Mouse (Mus musculus) midbrain, embryonic 13.5 days (tissue): ENCODE measurements around the gene Gpr62. TPM values are rescaled to one million over a fixed set of nuclear protein-coding genes. Genes with fewer than 3 reads are reported as not detected.

Experiments used
- polyA plus RNA-seq: library from polyadenylated mRNA; unstranded; fragments of >200 nt; fragmentation: Nextera tagmentation; extraction: Ambion mirVana; gene quantifications from 2 replicates; pipeline ENCODE4 v1.2.1, GENCODE M21; 2015

Gene Gpr62
- polyA plus RNA-seq, 1 experiment from 2014 or later: 0.63 TPM

Other genes with a start within 250 kb of the Gpr62 start
- gene Tlr9, start 243.3 kb downstream of the Gpr62 start, polyA plus RNA-seq: not detected in 2 replicates
- gene Alas1, start 217.3 kb downstream of the Gpr62 start, polyA plus RNA-seq: 91.5 and 93.6 TPM in 2 replicates
- 10.6 and 13.5 TPM in 2 replicates for gene Poc1a, start 184.9 kb downstream of the Gpr62 start, polyA plus RNA-seq
- gene Dusp7, start 97.3 kb downstream of the Gpr62 start, polyA plus RNA-seq: 9.0 and 9.4 TPM in 2 replicates
- gene Rpl29, start 36.5 kb downstream of the Gpr62 start, polyA plus RNA-seq: 676 and 681 TPM in 2 replicates
- gene Acy1, start 27.6 kb downstream of the Gpr62 start, polyA plus RNA-seq: 23.6 and 24.4 TPM in 2 replicates
- gene Abhd14b, start 18.5 kb downstream of the Gpr62 start, polyA plus RNA-seq: 5.8 and 6.0 TPM in 2 replicates
- 40.2 and 43.0 TPM in 2 replicates for gene Abhd14a, start 18.3 kb downstream of the Gpr62 start, polyA plus RNA-seq
- gene Pcbp4, start 12.6 kb downstream of the Gpr62 start, polyA plus RNA-seq: 280 and 309 TPM in 2 replicates
- gene Rrp9, start 10.0 kb upstream of the Gpr62 start, polyA plus RNA-seq: 46.2 and 47.8 TPM in 2 replicates
- 0.34 and 0.81 TPM in 2 replicates for gene Parp3, start 11.0 kb upstream of the Gpr62 start, polyA plus RNA-seq
- gene Iqcf1, start 34.0 kb upstream of the Gpr62 start, polyA plus RNA-seq: not detected in 2 replicates
- gene Iqcf5, start 48.6 kb upstream of the Gpr62 start, polyA plus RNA-seq: not detected in 2 replicates
- gene Iqcf3, start 95.7 kb upstream of the Gpr62 start, polyA plus RNA-seq: not detected in 2 replicates
- gene Iqcf4, start 105.1 kb upstream of the Gpr62 start, polyA plus RNA-seq: not detected in 2 replicates
- not detected in 2 replicates for gene Iqcf6, start 160.6 kb upstream of the Gpr62 start, polyA plus RNA-seq
- gene Grm2, start 190.1 kb upstream of the Gpr62 start, polyA plus RNA-seq: 7.7 and 9.6 TPM in 2 replicates
- gene Tex264, start 220.0 kb upstream of the Gpr62 start, polyA plus RNA-seq: 36.8 and 36.9 TPM in 2 replicates